Mouse (Mus musculus) brain, embryonic 14.5 days (tissue): ENCODE data around the gene Pkd1l3.
A peak's percentile ranks its signal among the peaks of the same experiment; 100 is the strongest.

Experiments used
- CTCF ChIP-seq: fragments of 200-500 bp; IDR thresholded peaks from 2 replicates; pipeline ENCODE4 v1.5.1; 2012; ENCODE audit warnings: inconsistent platforms, mild to moderate bottlenecking, moderate library complexity, borderline replicate concordance; ENCODE audit not compliant: insufficient read depth, insufficient read length; ENCODE audit errors: extremely low read depth
- POLR2A ChIP-seq: fragments of 200-500 bp; IDR thresholded peaks from 2 replicates; pipeline ENCODE4 v1.6.1; 2012; ENCODE audit warnings: mild to moderate bottlenecking, inconsistent platforms, borderline replicate concordance; ENCODE audit not compliant: poor library complexity, insufficient read depth, insufficient read length, severe bottlenecking; ENCODE audit errors: extremely low read depth

- no peak for TF ChIP-seq POLR2A
- peak; percentile 24; the same call in 1 of the 2 replicates for TF ChIP-seq CTCF
Observed at GRCm38 (mm10) chr8:109593117-109593788, 21.1 kb upstream of the Pkd1l3 start.
